Mouse (Mus musculus): Measurements from ENCODE around the gene Gon7. TPM values are rescaled to one million over a fixed set of nuclear protein-coding genes. Genes with fewer than 3 reads are reported as not detected.

Gene Gon7
- polyA plus RNA-seq, 1 experiment, result 11.1 TPM

DNA sequence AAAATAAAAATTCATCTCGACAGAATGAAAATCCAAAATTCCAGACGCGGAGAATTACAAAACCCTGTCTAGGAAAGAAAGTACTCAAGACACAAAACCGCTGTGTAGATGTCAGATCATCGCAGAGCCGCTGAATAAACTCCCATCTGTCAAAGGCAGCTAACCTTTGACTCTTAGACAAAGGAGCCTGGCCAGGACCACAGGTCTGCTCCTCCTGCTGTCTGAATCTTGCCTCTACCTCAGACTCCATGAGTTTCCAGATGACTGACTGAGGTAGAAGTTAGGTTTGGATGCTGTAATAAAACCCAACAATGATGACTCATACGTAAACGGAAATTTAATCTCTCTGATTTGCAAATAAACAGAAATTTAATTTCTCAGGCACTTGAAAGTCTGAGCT is 34.6 kb downstream of the Gon7 start:
- Histone ChIP-seq H3K4me3 (replicated peaks; ENCODE audit: control insufficient read depth, low read depth, low read length) (no peak overlapping the region), H3K27ac (ENCODE audit: control insufficient read depth, insufficient read depth, low read depth, low read length, poor library complexity) (no peak overlapping the region), H3K4me1 (ENCODE audit: control insufficient read depth, insufficient read depth, low read length) (no peaks in the 10 kb centered on the region)
- WGBS, result 85% methylated on average over 8 of the region's 8 CpGs
- TF ChIP-seq POLR2A (IDR thresholded peaks at IDR 0.05; ENCODE audit: borderline replicate concordance, control insufficient read depth, low read depth, low read length), result no peak
- TF ChIP-seq CTCF (IDR thresholded peaks at IDR 0.05; ENCODE audit: control insufficient read depth, insufficient read depth, low read length), result no peak

GRCm38 (mm10) chr12:102722451-102722850 is 35.2 kb downstream of the Gon7 start:
- Histone ChIP-seq H3K4me3 (replicated peaks; ENCODE audit: control insufficient read depth, low read depth, low read length) (no peak overlapping the region), H3K27ac (ENCODE audit: control insufficient read depth, insufficient read depth, low read depth, low read length, poor library complexity) (no peak overlapping the region), H3K4me1 (ENCODE audit: control insufficient read depth, insufficient read depth, low read length) (no peaks in the 10 kb centered on the region)
- TF ChIP-seq POLR2A (IDR thresholded peaks at IDR 0.05; ENCODE audit: borderline replicate concordance, control insufficient read depth, low read depth, low read length), result no peak
- no peak for TF ChIP-seq CTCF (IDR thresholded peaks at IDR 0.05; ENCODE audit: control insufficient read depth, insufficient read depth, low read length)
- 83% methylated on average over 11 of the region's 11 CpGs for WGBS

GRCm38 (mm10) chr12:102719552-102720315 is 37.9 kb downstream of the Gon7 start:
- no peak for TF ChIP-seq POLR2A (IDR thresholded peaks at IDR 0.05; ENCODE audit: borderline replicate concordance, control insufficient read depth, low read depth, low read length)
- peak; percentile 55 for TF ChIP-seq CTCF (IDR thresholded peaks at IDR 0.05; ENCODE audit: control insufficient read depth, insufficient read depth, low read length)
- WGBS, result 44% methylated on average over 13 of the region's 13 CpGs
- Histone ChIP-seq H3K27ac (ENCODE audit: control insufficient read depth, insufficient read depth, low read depth, low read length, poor library complexity) (no peak overlapping the region), H3K4me3 (replicated peaks; ENCODE audit: control insufficient read depth, low read depth, low read length) (no peak overlapping the region), H3K4me1 (ENCODE audit: control insufficient read depth, insufficient read depth, low read length) (no peaks in the 10 kb centered on the region; the same call in 1 of the 2 replicates)

GRCm38 (mm10) chr12:102714654-102715395 is 42.8 kb downstream of the Gon7 start:
- TF ChIP-seq POLR2A (IDR thresholded peaks at IDR 0.05; ENCODE audit: borderline replicate concordance, control insufficient read depth, low read depth, low read length) (no peak), CTCF (IDR thresholded peaks at IDR 0.05; ENCODE audit: control insufficient read depth, insufficient read depth, low read length) (no peak)
- Histone ChIP-seq H3K4me3 (replicated peaks; ENCODE audit: control insufficient read depth, low read depth, low read length) (no peak overlapping the region), H3K27ac (ENCODE audit: control insufficient read depth, insufficient read depth, low read depth, low read length, poor library complexity) (no peak overlapping the region), H3K4me1 (ENCODE audit: control insufficient read depth, insufficient read depth, low read length) (peaks cover 3% of the 10 kb centered on the region; the same call in 1 of the 2 replicates)
- WGBS, result 79% methylated on average over 10 of the region's 10 CpGs

GRCm38 (mm10) chr12:102714116-102714515 is 43.5 kb downstream of the Gon7 start:
- 63% methylated on average over 2 of the region's 2 CpGs for WGBS
- Histone ChIP-seq H3K4me1 (ENCODE audit: control insufficient read depth, insufficient read depth, low read length) (peaks cover 3% of the 10 kb centered on the region; the same call in 1 of the 2 replicates), H3K27ac (ENCODE audit: control insufficient read depth, insufficient read depth, low read depth, low read length, poor library complexity) (no peak overlapping the region), H3K4me3 (replicated peaks; ENCODE audit: control insufficient read depth, low read depth, low read length) (no peak overlapping the region)
- no peak for TF ChIP-seq POLR2A (IDR thresholded peaks at IDR 0.05; ENCODE audit: borderline replicate concordance, control insufficient read depth, low read depth, low read length)
- TF ChIP-seq CTCF (IDR thresholded peaks at IDR 0.05; ENCODE audit: control insufficient read depth, insufficient read depth, low read length), result no peak

DNA sequence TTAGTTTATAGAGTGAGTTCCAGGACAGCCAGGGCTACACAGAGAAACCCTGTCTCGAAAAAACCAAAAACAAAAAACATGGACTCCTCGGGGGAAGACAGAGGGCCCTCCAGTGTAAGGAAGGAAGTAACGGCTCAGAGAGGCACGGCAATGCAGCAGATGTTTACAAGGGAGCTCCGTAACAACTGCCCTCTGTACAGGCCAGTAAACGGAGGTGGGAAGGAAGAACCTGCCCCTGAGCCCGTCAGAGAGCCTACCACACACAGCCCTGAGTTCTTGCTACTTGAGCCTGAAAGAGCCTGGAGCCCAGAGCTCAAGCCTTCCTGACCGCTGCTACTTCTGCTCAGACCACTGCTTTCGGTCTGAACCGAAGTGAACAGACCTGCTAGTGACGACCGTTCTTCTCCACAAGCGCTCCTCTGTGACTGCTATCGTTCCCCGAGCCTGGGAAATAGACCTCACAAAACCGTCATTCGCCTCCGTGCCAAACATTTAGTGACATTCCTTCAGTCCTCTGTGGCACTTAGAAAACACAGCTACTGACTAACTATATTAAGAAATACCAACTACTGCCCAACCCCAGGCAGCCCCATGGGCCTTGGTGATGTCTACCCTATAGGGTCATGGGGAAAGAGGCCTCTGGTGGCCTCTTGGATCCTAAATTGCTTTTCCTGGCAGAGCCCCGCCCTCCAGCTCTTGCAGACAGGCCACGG is 44.3 kb downstream of the Gon7 start:
- peak overlapping the region; percentile 45 for H3K4me3 ChIP-seq (replicated peaks; ENCODE audit: control insufficient read depth, low read depth, low read length)
- WGBS, result 22% methylated on average over 20 of the region's 20 CpGs
- peak overlapping the region; percentile 90 for H3K27ac ChIP-seq (ENCODE audit: control insufficient read depth, insufficient read depth, low read depth, low read length, poor library complexity)
- H3K4me1 ChIP-seq (ENCODE audit: control insufficient read depth, insufficient read depth, low read length), result peaks cover 3% of the 10 kb centered on the region; the same call in 1 of the 2 replicates
- TF ChIP-seq POLR2A (IDR thresholded peaks at IDR 0.05; ENCODE audit: borderline replicate concordance, control insufficient read depth, low read depth, low read length), result no peak
- TF ChIP-seq CTCF (IDR thresholded peaks at IDR 0.05; ENCODE audit: control insufficient read depth, insufficient read depth, low read length), result no peak

DNA sequence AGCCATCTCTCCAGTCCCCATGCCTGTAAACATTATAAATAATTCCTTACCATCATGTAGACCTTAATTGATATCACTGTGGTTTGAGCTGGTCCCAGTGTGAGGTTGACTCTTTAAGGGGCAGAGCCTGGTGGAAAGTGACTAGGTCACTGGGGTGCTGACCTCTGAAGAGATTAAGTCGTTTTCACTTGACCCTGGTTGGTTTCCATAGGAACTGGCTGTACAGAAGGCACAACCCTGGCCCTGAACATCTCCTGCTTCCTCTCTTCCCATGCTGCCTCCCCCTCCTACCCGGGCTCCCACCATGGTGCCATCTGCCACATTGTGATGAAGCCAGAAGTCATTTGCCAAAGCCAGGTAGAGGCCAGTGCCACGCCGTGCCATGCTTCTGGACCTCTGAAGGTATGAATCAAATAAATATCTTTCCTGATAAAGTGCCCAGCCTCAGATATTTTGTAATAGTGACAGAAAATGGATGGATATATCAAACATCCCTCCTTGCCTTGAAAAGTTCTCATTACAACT is 46.7 kb downstream of the Gon7 start:
- Histone ChIP-seq H3K4me1 (ENCODE audit: control insufficient read depth, insufficient read depth, low read length) (peaks cover 3% of the 10 kb centered on the region; the same call in 1 of the 2 replicates), H3K4me3 (replicated peaks; ENCODE audit: control insufficient read depth, low read depth, low read length) (no peak overlapping the region), H3K27ac (ENCODE audit: control insufficient read depth, insufficient read depth, low read depth, low read length, poor library complexity) (no peak overlapping the region)
- 75% methylated on average over 4 of the region's 4 CpGs for WGBS
- TF ChIP-seq POLR2A (IDR thresholded peaks at IDR 0.05; ENCODE audit: borderline replicate concordance, control insufficient read depth, low read depth, low read length), result no peak
- no peak for TF ChIP-seq CTCF (IDR thresholded peaks at IDR 0.05; ENCODE audit: control insufficient read depth, insufficient read depth, low read length)
